Mouse (Mus musculus) erythroblast, adult 5-6 weeks (primary cell): ENCODE data around the gene Foxn1. TPM values are rescaled to one million over a fixed set of nuclear protein-coding genes. Genes with fewer than 3 reads are reported as not detected.
A peak's percentile ranks its signal among the peaks of the same experiment; 100 is the strongest.

Experiments
- ATAC-seq: replicated peaks from 2 replicates; pipeline ENCODE4 v1.8.0; 2016; ENCODE audit warnings: moderate number of reproducible peaks, mild to moderate bottlenecking, moderate TSS enrichment, inconsistent platforms; ENCODE audit not compliant: poor library complexity, low FRiP score, severe bottlenecking
- total RNA-seq, 2 experiments: library from RNA; stranded (forward) in 1 of 2; stranded (reverse) in 1 of 2; fragments of 150-400 nt in 1 of 2; fragments of 200-764, 138-1000 nt in 1 of 2; gene quantifications; 2 replicates each; pipeline versions ENCODE4 v1.2.3 to v1.2.4; 2015 to 2017; ENCODE audit warnings: low replicate concordance in 2 of 2

Gene Foxn1
- total RNA-seq, 2 experiments from 2014 or later = not detected

GRCm38 (mm10) chr11:78341702-78342101, 44.7 kb downstream of the Foxn1 start:
- ATAC-seq = no peak

DNA sequence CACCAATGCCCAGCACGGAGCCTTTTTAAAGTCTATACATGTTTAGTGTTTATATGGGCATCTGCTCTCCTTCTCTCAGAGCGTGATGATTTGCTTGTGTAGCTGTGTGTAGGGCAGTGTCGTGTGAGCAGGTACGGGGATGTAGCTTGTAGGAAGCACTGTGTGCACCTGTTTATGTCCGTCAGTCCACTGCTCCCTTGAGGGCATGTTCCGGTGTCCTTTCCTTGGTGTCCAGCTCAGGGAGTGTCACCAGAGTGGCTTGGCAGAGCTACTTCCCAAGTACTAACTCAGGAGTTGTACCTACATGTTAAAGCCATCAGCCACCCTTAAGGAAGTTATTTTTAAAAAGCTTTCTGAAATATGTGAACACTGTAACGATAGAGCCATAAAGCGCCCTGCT, 49.3 kb downstream of the Foxn1 start:
- no peak for ATAC-seq

GRCm38 (mm10) chr11:78333992-78334391, 52.4 kb downstream of the Foxn1 start:
- ATAC-seq = no peak

GRCm38 (mm10) chr11:78332676-78333075, 53.7 kb downstream of the Foxn1 start:
- no peak for ATAC-seq

GRCm38 (mm10) chr11:78328512-78329056, 57.8 kb downstream of the Foxn1 start:
- ATAC-seq = peak; percentile 31

- ATAC-seq = peak; percentile 99
These were observed 58.5 kb downstream of the Foxn1 start, which contains the start of gene Pigs for GRCm38 (mm10) chr11:78327634-78328511. Gene Pigs (plus strand): TSS chr11:78328415.

DNA sequence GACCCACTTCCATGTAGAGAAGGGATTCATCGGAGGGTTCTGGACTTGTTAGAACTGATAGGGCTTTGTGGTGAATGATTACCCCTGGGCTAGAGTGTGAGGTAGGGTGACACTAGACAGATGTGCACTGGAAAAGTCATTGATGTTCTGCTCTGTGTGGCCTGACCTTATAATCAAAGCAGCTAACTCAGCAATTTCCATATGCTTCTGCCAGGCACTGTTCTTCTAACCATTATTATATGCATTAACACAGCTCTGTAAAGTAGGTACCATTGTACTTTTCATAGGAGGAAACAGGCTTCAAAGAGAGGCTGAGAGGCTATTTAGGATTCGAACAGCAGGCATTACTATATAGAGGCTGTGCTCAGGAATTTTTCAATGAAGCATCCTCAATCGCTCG, 59.1 kb downstream of the Foxn1 start:
- no peak for ATAC-seq

GRCm38 (mm10) chr11:78324965-78325364, 61.4 kb downstream of the Foxn1 start:
- no peak for ATAC-seq

DNA sequence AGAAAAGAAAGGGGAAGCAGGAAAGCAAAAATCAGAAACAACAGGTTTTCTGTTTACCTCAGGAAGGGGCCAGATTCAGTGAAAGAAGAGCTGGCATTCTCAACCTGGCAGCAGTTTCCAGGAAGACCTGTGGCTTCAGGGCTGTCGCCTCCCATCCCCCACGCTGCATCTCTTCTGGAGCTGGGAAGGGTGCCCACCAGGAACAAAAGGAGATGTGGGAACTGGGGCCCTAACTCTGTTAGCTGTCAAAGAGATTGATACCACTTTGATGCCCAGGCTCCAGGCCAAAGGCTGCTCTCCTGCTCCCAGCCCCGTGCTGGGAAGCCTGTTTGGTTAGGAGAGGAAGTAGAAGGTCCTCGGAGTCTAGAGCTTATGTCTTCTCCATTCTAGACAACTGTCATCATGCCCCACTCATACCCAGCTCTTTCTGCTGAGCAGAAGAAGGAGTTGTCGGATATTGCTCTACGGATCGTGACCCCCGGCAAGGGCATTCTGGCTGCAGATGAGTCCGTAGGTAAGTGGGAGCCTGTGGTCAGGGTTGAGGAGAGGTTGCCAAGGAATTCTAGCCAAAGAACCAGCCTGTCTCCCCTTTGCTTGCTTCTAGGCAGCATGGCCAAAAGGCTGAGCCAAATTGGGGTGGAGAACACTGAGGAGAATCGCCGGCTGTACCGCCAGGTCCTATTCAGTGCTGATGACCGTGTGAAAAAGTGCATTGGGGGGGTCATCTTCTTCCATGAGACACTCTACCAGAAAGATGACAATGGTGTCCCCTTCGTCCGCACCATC, 62.2 kb downstream of the Foxn1 start:
- no peak for ATAC-seq

- peak; percentile 96 for ATAC-seq
These were observed 63.5 kb downstream of the Foxn1 start, which contains the start of gene Aldoc for GRCm38 (mm10) chr11:78322860-78323259. Gene Aldoc (plus strand): TSS chr11:78322968.

DNA sequence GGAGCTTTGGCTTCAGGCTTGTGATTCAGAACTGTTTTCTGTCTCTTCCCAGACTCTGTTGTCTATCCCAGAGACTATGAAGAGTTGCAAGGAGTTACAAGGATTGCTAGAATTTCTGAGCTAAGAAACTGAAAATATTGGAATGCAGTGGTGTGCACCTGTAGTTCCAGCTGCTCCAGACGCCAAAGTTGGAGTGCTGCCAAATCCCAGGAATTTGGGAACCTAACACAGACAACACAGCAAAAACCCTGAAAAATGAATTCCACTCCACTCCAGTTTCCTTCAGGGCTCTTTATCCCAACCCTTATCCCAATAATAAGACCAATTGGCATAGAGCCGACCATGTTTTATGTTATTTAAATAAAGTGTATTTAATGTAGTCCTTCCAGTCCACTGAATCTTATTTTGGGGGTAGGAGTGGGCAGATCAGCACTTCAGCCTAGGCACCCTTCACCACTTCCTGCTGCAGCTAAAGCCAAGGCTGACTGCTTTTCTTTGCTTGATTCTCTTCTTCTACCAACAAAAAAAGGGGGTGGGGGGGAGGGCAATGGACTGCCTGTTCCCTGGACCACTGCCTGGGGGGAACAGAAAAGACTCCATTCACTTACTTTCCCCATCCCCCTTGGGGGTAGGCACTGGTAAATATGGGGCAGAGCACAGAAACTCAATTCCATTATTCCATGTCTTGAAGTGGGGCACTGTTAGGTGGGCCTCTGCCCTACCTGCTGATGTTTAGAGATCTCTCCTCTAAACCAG, 64.1 kb downstream of the Foxn1 start:
- ATAC-seq = no peak; the same call in 1 of the 2 replicates

DNA sequence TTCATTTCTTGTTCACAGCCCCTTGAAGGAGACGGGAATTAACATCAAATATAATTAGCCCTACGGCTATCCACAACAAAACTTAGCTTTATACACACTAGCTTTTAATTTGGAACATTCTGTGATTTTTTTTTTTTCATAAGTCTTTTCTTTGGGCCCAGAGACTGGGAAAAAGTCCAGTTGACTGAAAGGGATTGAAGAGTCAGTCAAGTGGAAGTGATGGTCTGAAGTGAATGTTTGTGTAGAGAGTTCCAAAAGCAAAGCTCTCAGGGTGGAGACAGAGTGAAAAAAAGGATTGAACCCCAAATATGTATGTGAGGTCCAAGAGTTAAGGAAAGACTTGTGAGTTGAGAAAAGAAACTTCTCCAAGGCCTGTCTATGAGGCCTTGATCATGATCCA, 67.9 kb downstream of the Foxn1 start:
- ATAC-seq = no peak

DNA sequence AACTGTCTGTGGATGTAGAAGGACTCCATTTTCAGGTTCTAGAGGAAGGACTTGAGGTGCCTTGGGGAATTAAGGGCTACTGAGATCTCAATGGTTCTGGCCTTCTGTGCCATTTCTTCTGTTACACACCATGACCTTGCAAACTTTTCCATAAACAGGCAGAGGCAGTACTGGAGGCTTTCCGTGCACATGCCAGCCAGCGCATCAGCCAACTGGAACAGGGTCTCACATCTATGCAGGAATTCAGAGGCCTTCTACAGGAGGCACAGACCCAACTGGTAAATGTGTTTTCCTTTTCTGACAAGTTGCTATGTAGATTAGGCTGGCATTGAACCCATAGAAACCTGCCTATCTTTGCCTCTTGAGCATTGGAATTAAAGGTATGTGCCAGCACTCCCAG, 72.7 kb downstream of the Foxn1 start:
- no peak for ATAC-seq

- ATAC-seq = no peak
These were observed 75.4 kb downstream of the Foxn1 start for GRCm38 (mm10) chr11:78310861-78311511.

Other genes with a start within 250 kb of the Foxn1 start
- 2.1 and 3.6 TPM in 2 replicates for gene Traf4, start 221.0 kb downstream of the Foxn1 start, total RNA-seq (2015; ENCODE audit: low replicate concordance)
- gene Traf4, start 221.0 kb downstream of the Foxn1 start, total RNA-seq (2017; ENCODE audit: low replicate concordance) = 3.2 and 3.5 TPM in 2 replicates
- 9.6 and 12.1 TPM in 2 replicates for gene Nek8, start 209.9 kb downstream of the Foxn1 start, total RNA-seq (2015; ENCODE audit: low replicate concordance)
- 5.7 and 16.7 TPM in 2 replicates for gene Nek8, start 209.9 kb downstream of the Foxn1 start, total RNA-seq (2017; ENCODE audit: low replicate concordance)
- gene Tlcd1, start 209.8 kb downstream of the Foxn1 start, total RNA-seq (2015; ENCODE audit: low replicate concordance) = 69.0 and 77.1 TPM in 2 replicates
- gene Tlcd1, start 209.8 kb downstream of the Foxn1 start, total RNA-seq (2017; ENCODE audit: low replicate concordance) = 96.9 and 181 TPM in 2 replicates
- 792 and 815 TPM in 2 replicates for gene Rpl23a, start 203.0 kb downstream of the Foxn1 start, total RNA-seq (2015; ENCODE audit: low replicate concordance)
- gene Rpl23a, start 203.0 kb downstream of the Foxn1 start, total RNA-seq (2017; ENCODE audit: low replicate concordance) = 585 and 685 TPM in 2 replicates
- 7.9 TPM in 1 of 2 replicates, not detected in the other for gene Rab34, start 198.1 kb downstream of the Foxn1 start, total RNA-seq (2015; ENCODE audit: low replicate concordance)
- gene Rab34, start 198.1 kb downstream of the Foxn1 start, total RNA-seq (2017; ENCODE audit: low replicate concordance) = 1.3 and 9.9 TPM in 2 replicates
- 1.5 TPM in 1 of 2 replicates, not detected in the other for gene Proca1, start 193.2 kb downstream of the Foxn1 start, total RNA-seq (2015; ENCODE audit: low replicate concordance)
- not detected in 2 replicates for gene Proca1, start 193.2 kb downstream of the Foxn1 start, total RNA-seq (2017; ENCODE audit: low replicate concordance)
- gene Sdf2, start 140.8 kb downstream of the Foxn1 start, total RNA-seq (2015; ENCODE audit: low replicate concordance) = 18.8 and 19.4 TPM in 2 replicates
- gene Sdf2, start 140.8 kb downstream of the Foxn1 start, total RNA-seq (2017; ENCODE audit: low replicate concordance) = 16.7 and 25.2 TPM in 2 replicates
- 9.0 and 14.8 TPM in 2 replicates for gene Supt6, start 140.6 kb downstream of the Foxn1 start, total RNA-seq (2015; ENCODE audit: low replicate concordance)
- gene Supt6, start 140.6 kb downstream of the Foxn1 start, total RNA-seq (2017; ENCODE audit: low replicate concordance) = 17.5 and 22.7 TPM in 2 replicates
- 17.3 and 36.3 TPM in 2 replicates for gene 2610507B11Rik, start 124.8 kb downstream of the Foxn1 start, total RNA-seq (2015; ENCODE audit: low replicate concordance)
- gene 2610507B11Rik, start 124.8 kb downstream of the Foxn1 start, total RNA-seq (2017; ENCODE audit: low replicate concordance) = 23.6 and 33.3 TPM in 2 replicates
- not detected in 2 replicates for gene BC030499, start 95.7 kb downstream of the Foxn1 start, total RNA-seq (2015; ENCODE audit: low replicate concordance)
- gene BC030499, start 95.7 kb downstream of the Foxn1 start, total RNA-seq (2017; ENCODE audit: low replicate concordance) = 0.43 TPM in 1 of 2 replicates, not detected in the other
- 12.3 and 20.3 TPM in 2 replicates for gene Spag5, start 85.0 kb downstream of the Foxn1 start, total RNA-seq (2015; ENCODE audit: low replicate concordance)
- 40.4 and 60.1 TPM in 2 replicates for gene Spag5, start 85.0 kb downstream of the Foxn1 start, total RNA-seq (2017; ENCODE audit: low replicate concordance)
- not detected in 2 replicates for gene Aldoc, start 63.6 kb downstream of the Foxn1 start, total RNA-seq (2015; ENCODE audit: low replicate concordance)
- gene Aldoc, start 63.6 kb downstream of the Foxn1 start, total RNA-seq (2017; ENCODE audit: low replicate concordance) = 0.28 TPM in 1 of 2 replicates, not detected in the other
- gene Pigs, start 58.1 kb downstream of the Foxn1 start, total RNA-seq (2015; ENCODE audit: low replicate concordance) = 3.3 and 10.0 TPM in 2 replicates
- 2.5 and 3.6 TPM in 2 replicates for gene Pigs, start 58.1 kb downstream of the Foxn1 start, total RNA-seq (2017; ENCODE audit: low replicate concordance)
- 17.1 and 20.9 TPM in 2 replicates for gene Unc119, start 43.1 kb downstream of the Foxn1 start, total RNA-seq (2015; ENCODE audit: low replicate concordance)
- gene Unc119, start 43.1 kb downstream of the Foxn1 start, total RNA-seq (2017; ENCODE audit: low replicate concordance) = 9.6 and 15.0 TPM in 2 replicates
- gene Slc13a2, start 35.7 kb upstream of the Foxn1 start, total RNA-seq (2015; ENCODE audit: low replicate concordance) = 1.0 TPM in 1 of 2 replicates, not detected in the other
- not detected in 2 replicates for gene Slc13a2, start 35.7 kb upstream of the Foxn1 start, total RNA-seq (2017; ENCODE audit: low replicate concordance)
- 1.3 TPM in 1 of 2 replicates, not detected in the other for gene Slc46a1, start 79.1 kb upstream of the Foxn1 start, total RNA-seq (2015; ENCODE audit: low replicate concordance)
- 0.84 TPM in 1 of 2 replicates, not detected in the other for gene Slc46a1, start 79.1 kb upstream of the Foxn1 start, total RNA-seq (2017; ENCODE audit: low replicate concordance)
- gene Sarm1, start 111.2 kb upstream of the Foxn1 start, total RNA-seq (2015; ENCODE audit: low replicate concordance) = not detected in 2 replicates
- gene Sarm1, start 111.2 kb upstream of the Foxn1 start, total RNA-seq (2017; ENCODE audit: low replicate concordance) = not detected in 2 replicates
- not detected in 2 replicates for gene Vtn, start 112.5 kb upstream of the Foxn1 start, total RNA-seq (2015; ENCODE audit: low replicate concordance)
- gene Vtn, start 112.5 kb upstream of the Foxn1 start, total RNA-seq (2017; ENCODE audit: low replicate concordance) = not detected in 2 replicates
- not detected in 2 replicates for gene Sebox, start 116.9 kb upstream of the Foxn1 start, total RNA-seq (2015; ENCODE audit: low replicate concordance)
- gene Sebox, start 116.9 kb upstream of the Foxn1 start, total RNA-seq (2017; ENCODE audit: low replicate concordance) = not detected in 2 replicates
- gene Tmem199, start 125.6 kb upstream of the Foxn1 start, total RNA-seq (2015; ENCODE audit: low replicate concordance) = 3.8 and 13.8 TPM in 2 replicates
- 4.0 and 5.3 TPM in 2 replicates for gene Tmem199, start 125.6 kb upstream of the Foxn1 start, total RNA-seq (2017; ENCODE audit: low replicate concordance)
- 6.9 and 17.5 TPM in 2 replicates for gene Poldip2, start 125.6 kb upstream of the Foxn1 start, total RNA-seq (2015; ENCODE audit: low replicate concordance)
- gene Poldip2, start 125.6 kb upstream of the Foxn1 start, total RNA-seq (2017; ENCODE audit: low replicate concordance) = 7.8 and 13.4 TPM in 2 replicates
- 0.58 and 2.1 TPM in 2 replicates for gene Tnfaip1, start 149.8 kb upstream of the Foxn1 start, total RNA-seq (2015; ENCODE audit: low replicate concordance)
- 0.60 and 1.5 TPM in 2 replicates for gene Tnfaip1, start 149.8 kb upstream of the Foxn1 start, total RNA-seq (2017; ENCODE audit: low replicate concordance)
- gene Ift20, start 149.8 kb upstream of the Foxn1 start, total RNA-seq (2015; ENCODE audit: low replicate concordance) = 31.5 and 42.0 TPM in 2 replicates
- gene Ift20, start 149.8 kb upstream of the Foxn1 start, total RNA-seq (2017; ENCODE audit: low replicate concordance) = 49.2 and 62.7 TPM in 2 replicates
- gene Tmem97, start 164.2 kb upstream of the Foxn1 start, total RNA-seq (2015; ENCODE audit: low replicate concordance) = 15.0 and 15.9 TPM in 2 replicates
- gene Tmem97, start 164.2 kb upstream of the Foxn1 start, total RNA-seq (2017; ENCODE audit: low replicate concordance) = 3.5 and 7.2 TPM in 2 replicates